In the genomic region with DNA sequence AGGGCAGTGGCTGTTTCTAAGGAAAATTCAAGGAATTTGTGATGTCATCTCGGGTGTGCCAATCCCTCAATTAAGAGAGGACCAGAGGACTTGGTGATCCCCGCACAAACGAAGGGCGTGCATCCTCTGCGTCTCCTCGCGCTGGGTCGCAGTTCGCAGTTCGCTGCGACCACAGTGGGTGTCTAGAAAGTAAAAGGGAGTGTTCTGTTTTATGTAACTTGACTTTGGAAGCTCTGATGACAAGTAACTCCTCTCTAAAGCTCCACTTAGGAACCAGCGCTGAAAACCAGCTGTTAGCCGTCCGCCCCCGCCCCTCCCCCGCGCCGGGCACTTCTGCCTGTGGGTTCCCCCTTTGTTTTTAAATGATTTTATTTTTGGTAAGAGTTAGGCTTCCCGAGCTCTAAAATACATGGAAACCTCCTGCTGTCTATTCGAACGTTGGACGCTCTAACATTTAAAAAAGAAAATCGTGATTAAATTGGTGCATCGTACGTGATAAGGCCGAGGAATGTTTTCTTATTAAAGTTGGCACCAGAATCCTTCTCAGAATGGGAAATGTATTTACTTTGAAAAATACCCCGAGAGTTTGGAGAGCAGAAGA, we compare ENCODE assay signal across 8 mouse cellular contexts. TPM values are rescaled to one million over a fixed set of nuclear protein-coding genes. Genes with fewer than 3 reads are reported as not detected.
DNase-seq lines count a peak whose midpoint lies in the region; ATAC-seq lines count a peak whose summit lies in the region.

No protein-coding gene starts in this region.

- peak; percentile 33 for DNase-seq in thymus, postnatal 14 days
- no peak for DNase-seq in thymus, adult 18-20 months
- DNase-seq in heart, postnatal 25 days (ENCODE audit: low spot score): peak; percentile 29
- DNase-seq in layer of hippocampus, postnatal 14 days (ENCODE audit: low spot score in 2 of 2): peak; percentile 16 to 18
- no peak for DNase-seq in urinary bladder, postnatal 10 days (ENCODE audit: low spot score)

- no peak overlapping the region for H3K27ac ChIP-seq in forebrain, embryonic 13.5 days
- H3K27ac ChIP-seq in lung, embryonic 16.5 days (ENCODE audit: low read length): peak overlapping the region; percentile 97
- peak overlapping the region; percentile 38; the same call in 1 of the 2 replicates for H3K27ac ChIP-seq in neural tube, embryonic 15.5 days (replicated peaks)

- 16% methylated on average over 27 of the region's 27 CpGs for WGBS in forebrain, embryonic 13.5 days
- 4% methylated on average over 27 of the region's 27 CpGs for WGBS in lung, embryonic 16.5 days
- 15% methylated on average over 27 of the region's 27 CpGs for WGBS in neural tube, embryonic 15.5 days

- peak overlapping the region; percentile 33 for H3K4me3 ChIP-seq in forebrain, embryonic 13.5 days
- H3K4me3 ChIP-seq in lung, embryonic 16.5 days (ENCODE audit: low read length): peak overlapping the region; percentile 49
- H3K4me3 ChIP-seq in neural tube, embryonic 15.5 days (replicated peaks): peak overlapping the region; percentile 38

- H3K36me3 ChIP-seq in forebrain, embryonic 13.5 days (ENCODE audit: poor library complexity, severe bottlenecking): no peaks in the 10 kb centered on the region
- H3K36me3 ChIP-seq in lung, embryonic 16.5 days (ENCODE audit: control insufficient read depth, insufficient read depth, low read length): no peaks in the 10 kb centered on the region
- H3K36me3 ChIP-seq in neural tube, embryonic 15.5 days: no peaks in the 10 kb centered on the region

- H3K4me2 ChIP-seq in forebrain, embryonic 13.5 days: peak overlapping the region; percentile 58
- H3K4me2 ChIP-seq in lung, embryonic 16.5 days (ENCODE audit: low read depth, low read length): peak overlapping the region; percentile 56
- H3K4me2 ChIP-seq in neural tube, embryonic 15.5 days: peak overlapping the region; percentile 67

- H3K4me1 ChIP-seq in forebrain, embryonic 13.5 days: peaks cover 4% of the 10 kb centered on the region; the same call in 1 of the 2 replicates
- H3K4me1 ChIP-seq in lung, embryonic 16.5 days (replicated peaks; ENCODE audit: control insufficient read depth, insufficient read depth, low read length): 0 out of 2 replicates have a peak, but pooled peaks cover 8% of the 10 kb centered on the region
- peaks cover 10% of the 10 kb centered on the region for H3K4me1 ChIP-seq in neural tube, embryonic 15.5 days

- H3K9ac ChIP-seq in forebrain, embryonic 13.5 days: peak overlapping the region; percentile 49
- peak overlapping the region; percentile 72 for H3K9ac ChIP-seq in lung, embryonic 16.5 days (ENCODE audit: low read length)
- H3K9ac ChIP-seq in neural tube, embryonic 15.5 days (replicated peaks): peak overlapping the region; percentile 36

- H3K9me3 ChIP-seq in forebrain, embryonic 13.5 days (replicated peaks): no peaks in the 10 kb centered on the region
- no peaks in the 10 kb centered on the region for H3K9me3 ChIP-seq in lung, embryonic 16.5 days (ENCODE audit: control insufficient read depth, low read length)
- H3K9me3 ChIP-seq in neural tube, embryonic 15.5 days (replicated peaks): no peaks in the 10 kb centered on the region

- peak; percentile 61 for ATAC-seq in forebrain, embryonic 13.5 days
- peak; percentile 72 for ATAC-seq in lung, embryonic 16.5 days (ENCODE audit: low read depth)
- ATAC-seq in neural tube, embryonic 15.5 days (ENCODE audit: low FRiP score): no peak

- intact Hi-C loops in heart, postnatal 25 days (cut with DNase I): loop anchor here (2.0 to 5.0 kb wide), 2 partner anchors 77 to 202 kb away; no protein-coding TSS in a partner anchor

- no peaks in the 10 kb centered on the region for H3K27me3 ChIP-seq in forebrain, embryonic 13.5 days
- H3K27me3 ChIP-seq in lung, embryonic 16.5 days (ENCODE audit: control insufficient read depth, insufficient read depth, low read depth, low read length): no peaks in the 10 kb centered on the region
- H3K27me3 ChIP-seq in neural tube, embryonic 15.5 days (replicated peaks): no peaks in the 10 kb centered on the region

RNA-seq across cellular contexts. Expression of gene Rap1b, which starts 59.9 kb away (rescaled TPM):
- 123 and 129 TPM in 2 replicates for polyA plus RNA-seq in forebrain, embryonic 13.5 days (2015; fragmentation: Nextera tagmentation; extraction: Ambion mirVana)
- 10 to 100 TPM; 48.1 to 56.8 TPM for total RNA-seq in heart, postnatal 25 days (2021)
- total RNA-seq in layer of hippocampus, postnatal 14 days (2021): 10 to 100 TPM; 79.4 to 86.1 TPM
- polyA plus RNA-seq in lung, embryonic 16.5 days (2015; fragmentation: Nextera tagmentation; extraction: Ambion mirVana): 215 and 222 TPM in 2 replicates
- polyA plus RNA-seq in neural tube, embryonic 15.5 days (2015; fragmentation: Nextera tagmentation; extraction: Ambion mirVana): 165 and 174 TPM in 2 replicates

Comparison
In these comparisons a context has a peak if more than half of its experiments do, and no peak if none do; other contexts are left out.
1. DNase-seq: peak in thymus, postnatal 14 days (single experiment), heart, postnatal 25 days (single experiment) and layer of hippocampus, postnatal 14 days (2 of 2); none in thymus, adult 18-20 months (0 of 2) and urinary bladder, postnatal 10 days (single experiment).
2. Peak in every context shown above with its lines, with median percentiles within 50 percentile points of each other: H3K4me2 ChIP-seq, H3K4me3 ChIP-seq and H3K9ac ChIP-seq.